Mouse (Mus musculus) NIH3T3 (cell line): ENCODE results near the gene D430019H16Rik.

Experiments
- DNase-seq: peaks from one replicate; pipeline ENCODE4 v3.0.0-alpha.2; 2012; ENCODE audit warnings: low read depth

D430019H16Rik gene

DNA sequence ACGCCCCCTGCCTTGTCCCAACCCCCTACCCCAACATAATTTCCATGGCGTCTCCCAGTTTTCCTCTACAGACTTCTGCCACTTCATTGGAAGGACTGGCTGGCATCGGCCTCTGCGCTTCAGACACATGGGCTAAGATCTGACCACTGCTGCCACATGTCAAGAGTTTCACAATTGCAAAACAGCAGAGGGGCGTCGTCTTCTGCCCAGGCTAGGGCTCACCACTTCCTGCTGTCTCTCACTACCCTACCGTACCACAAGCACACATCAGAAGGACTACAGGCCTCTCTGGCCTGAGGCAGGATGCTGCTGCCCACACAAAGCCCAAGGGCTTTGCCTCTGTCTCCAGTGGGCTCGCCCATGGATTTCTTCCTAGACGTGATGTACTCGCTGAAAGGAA is 86.0 kb downstream of the D430019H16Rik start:
- no peak for DNase-seq

DNA sequence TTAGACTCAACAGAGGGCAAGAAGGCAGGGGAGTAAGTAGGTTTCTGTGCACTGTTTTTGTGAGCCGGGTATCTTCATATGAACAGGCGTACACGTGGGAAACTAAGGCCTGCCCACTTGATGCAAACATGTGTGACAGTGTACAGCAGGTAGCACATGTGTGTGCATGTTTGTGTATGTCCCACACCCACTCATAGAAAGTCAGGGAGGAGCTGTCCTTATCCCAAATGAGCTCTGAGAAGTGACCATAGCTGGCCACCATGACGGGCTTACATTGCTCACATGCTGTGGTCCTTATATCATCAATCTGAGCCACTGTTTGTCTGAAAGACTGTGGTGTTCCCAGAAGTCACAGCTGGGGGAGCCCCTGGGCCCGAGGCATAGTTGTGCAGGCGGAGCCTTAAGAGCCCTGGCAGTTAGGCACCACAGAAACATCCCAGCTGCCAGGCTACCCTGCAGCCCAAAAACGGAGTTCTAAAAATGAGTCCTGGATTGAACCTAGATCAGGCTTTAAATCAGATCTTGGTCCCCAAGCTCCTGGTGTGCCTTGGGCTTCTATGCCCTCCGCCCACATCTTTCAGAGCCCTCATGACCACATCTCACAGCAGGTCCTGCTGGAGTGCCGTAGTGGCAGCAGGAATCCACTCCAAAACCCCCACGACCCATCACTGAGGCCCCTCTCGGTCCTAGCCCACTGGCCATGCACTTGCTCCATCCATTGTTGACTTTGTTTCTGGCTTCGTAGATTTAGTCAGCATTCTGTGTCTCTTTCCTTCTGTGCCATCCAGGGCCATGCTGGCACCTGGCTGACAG is 88.1 kb downstream of the D430019H16Rik start:
- DNase-seq = no peak

DNA sequence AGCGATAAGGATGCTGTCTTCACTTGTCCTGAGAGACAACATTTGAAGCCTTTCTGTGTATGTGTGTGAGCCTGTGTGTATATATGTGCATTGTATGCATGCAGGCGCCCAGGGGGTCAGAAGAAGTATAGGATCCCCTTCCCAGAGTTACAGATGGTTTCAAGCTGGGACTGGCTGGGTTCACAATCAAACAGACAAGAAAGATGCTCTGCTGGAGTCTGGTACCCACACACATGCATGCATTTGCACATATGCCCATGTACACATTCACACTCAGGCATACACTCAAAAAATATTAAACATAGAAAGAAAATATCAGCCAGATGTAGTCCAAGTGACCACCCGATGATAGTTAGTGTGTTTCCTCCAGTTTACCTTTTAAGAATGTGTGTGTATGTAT is 88.9 kb downstream of the D430019H16Rik start:
- DNase-seq = no peak
